In genomic region chr5:147090256-147090963, GRCm38 (mm10) we compare ENCODE assay signal across 12 mouse cellular contexts. TPM values are rescaled to one million over a fixed set of nuclear protein-coding genes. Genes with fewer than 3 reads are reported as not detected.
DNase-seq lines count a peak whose midpoint lies in the region; ATAC-seq lines count a peak whose summit lies in the region.
"Had no signal": no experiment of that assay in that cellular context is flagged by ENCODE, and none has a peak within 500 bp of the region (broad histone marks: within the 10 kb centered on the region; RNA-seq: fewer than 3 reads in every experiment).

No protein-coding gene starts in this region.

- peak overlapping the region; percentile 82 for H3K27ac ChIP-seq in embryonic facial prominence, embryonic 15.5 days (replicated peaks)
- H3K27ac ChIP-seq: hindbrain, embryonic 13.5 days; liver, embryonic 13.5 days had no signal

- no peaks in the 10 kb centered on the region for H3K9me3 ChIP-seq in embryonic facial prominence, embryonic 15.5 days (replicated peaks)
- H3K9me3 ChIP-seq: hindbrain, embryonic 13.5 days; liver, embryonic 13.5 days had no signal

- H3K36me3 ChIP-seq in embryonic facial prominence, embryonic 15.5 days = 0 out of 2 replicates have a peak, but pooled peaks cover 2% of the 10 kb centered on the region

- H3K4me1 ChIP-seq in embryonic facial prominence, embryonic 15.5 days = peaks cover 14% of the 10 kb centered on the region
- H3K4me1 ChIP-seq: liver, embryonic 13.5 days had no signal

- H3K27me3 ChIP-seq in embryonic facial prominence, embryonic 15.5 days = no peaks in the 10 kb centered on the region
- H3K27me3 ChIP-seq: hindbrain, embryonic 13.5 days; liver, embryonic 13.5 days had no signal

- H3K9ac ChIP-seq in embryonic facial prominence, embryonic 15.5 days = no peak overlapping the region
- H3K9ac ChIP-seq: hindbrain, embryonic 13.5 days; liver, embryonic 13.5 days had no signal

- 40% methylated on average over 11 of the region's 11 CpGs for WGBS in embryonic facial prominence, embryonic 15.5 days

- peak; percentile 7 to 46 for DNase-seq in frontal cortex, adult 2 months (ENCODE audit: extremely low spot score in 1 of 2, low spot score in 1 of 2)
- DNase-seq in frontal cortex, postnatal 10 days (ENCODE audit: low spot score in 2 of 2) = no peak
- peak; percentile 32 for DNase-seq in right cerebral cortex, adult 18-20 months
- no peak for DNase-seq in right cerebral cortex, postnatal 14 days
- DNase-seq in c-Kit-positive CD71-positive TER-119-positive erythroid progenitor cells, embryonic 14.5 days (ENCODE audit: low spot score) = no peak
- DNase-seq in lung, postnatal 36 days = no peak
- DNase-seq: adrenal gland, adult 2 months; liver, embryonic 13.5 days had no signal

- 0 out of 2 replicates have a peak, but pooled peaks have one; percentile 56 for ATAC-seq in embryonic facial prominence, embryonic 15.5 days (ENCODE audit: insufficient number of reproducible peaks, low FRiP score, low TSS enrichment, low read depth)
- ATAC-seq in inflammation-experienced regulatory T-cells, adult 6 months = no peak
- ATAC-seq: midbrain, embryonic 16.5 days had no signal

- no peak overlapping the region for H3K4me2 ChIP-seq in embryonic facial prominence, embryonic 15.5 days (replicated peaks)
- H3K4me2 ChIP-seq: hindbrain, embryonic 13.5 days; liver, embryonic 13.5 days had no signal

- no peak overlapping the region for H3K4me3 ChIP-seq in embryonic facial prominence, embryonic 15.5 days (replicated peaks)
- H3K4me3 ChIP-seq: hindbrain, embryonic 13.5 days; liver, embryonic 13.5 days had no signal

RNA-seq across cellular contexts. Expression of gene Polr1d, which starts 13.6 kb away (rescaled TPM):
- polyA plus RNA-seq in frontal cortex, adult 2 months (2012; rRNA removed) = 76.4 and 76.5 TPM in 2 replicates
- polyA plus RNA-seq in embryonic facial prominence, embryonic 15.5 days (2015; fragmentation: Nextera tagmentation; extraction: Ambion mirVana) = 139 and 142 TPM in 2 replicates
- 100 to 1,000 TPM; 137 to 194 (median 168) TPM for polyA plus RNA-seq in inflammation-experienced regulatory T-cells, adult 6 months (2017; shearing (Covaris generic))

RNA-seq across cellular contexts. Expression of gene Lnx2, which starts 14.0 kb away (rescaled TPM):
- 7.6 and 10.5 TPM in 2 replicates for polyA plus RNA-seq in frontal cortex, adult 2 months (2012; rRNA removed)
- polyA plus RNA-seq in embryonic facial prominence, embryonic 15.5 days (2015; fragmentation: Nextera tagmentation; extraction: Ambion mirVana) = 14.8 and 17.2 TPM in 2 replicates
- polyA plus RNA-seq in inflammation-experienced regulatory T-cells, adult 6 months (2017; shearing (Covaris generic)) = 10 to 100 TPM; 21.4 to 30.5 (median 28.0) TPM

Comparison
In these comparisons a context has a peak if more than half of its experiments do, and no peak if none do; other contexts are left out.
1. DNase-seq: peak in frontal cortex, adult 2 months (2 of 2) and right cerebral cortex, adult 18-20 months (single experiment); none in frontal cortex, postnatal 10 days (0 of 2), right cerebral cortex, postnatal 14 days (single experiment), c-Kit-positive CD71-positive TER-119-positive erythroid progenitor cells, embryonic 14.5 days (single experiment) and lung, postnatal 36 days (single experiment).